Mouse (Mus musculus) stomach, embryonic 16.5 days (tissue): ENCODE results near the gene Tom1l2. TPM values are rescaled to one million over a fixed set of nuclear protein-coding genes. Genes with fewer than 3 reads are reported as not detected.

Experiments
- ATAC-seq: fragments of 200-750 bp; cut with Nextera tagmentation; 2 replicates; pipeline ENCODE4 v1.8.0; 2017; ENCODE audit warnings: moderate number of reproducible peaks, moderate TSS enrichment; ENCODE audit not compliant: insufficient read depth, low FRiP score
- H3K27ac ChIP-seq: fragments of 300-500 bp; sonication (generic); 2 replicates; pipeline ENCODE4 v1.5.1; 2014; ENCODE audit warnings: low read length
- H3K27me3 ChIP-seq: fragments of 300-500 bp; sonication (generic); 2 replicates; pipeline ENCODE4 v1.6.1; 2014; ENCODE audit warnings: low read length, control low read depth, mixed read lengths; ENCODE audit not compliant: control insufficient read depth, insufficient read depth
- H3K36me3 ChIP-seq: fragments of 300-500 bp; sonication (generic); 2 replicates; pipeline ENCODE4 v1.6.1; 2014; ENCODE audit warnings: low read length; ENCODE audit not compliant: control insufficient read depth, insufficient read depth
- H3K4me1 ChIP-seq: fragments of 300-500 bp; sonication (generic); 2 replicates; pipeline ENCODE4 v1.6.1; 2014; ENCODE audit warnings: low read length, control low read depth, mixed read lengths; ENCODE audit not compliant: control insufficient read depth, insufficient read depth
- H3K4me2 ChIP-seq: fragments of 300-500 bp; sonication (generic); 2 replicates; pipeline ENCODE4 v1.6.1; 2014; ENCODE audit warnings: low read depth, low read length, mixed read lengths
- H3K4me3 ChIP-seq: fragments of 300-500 bp; sonication (generic); replicated peaks from 2 replicates; pipeline ENCODE4 v1.5.1; 2014; ENCODE audit warnings: mild to moderate bottlenecking, low read length
- H3K9ac ChIP-seq: fragments of 300-500 bp; sonication (generic); 2 replicates; pipeline ENCODE4 v1.6.1; 2014; ENCODE audit warnings: low read length
- H3K9me3 ChIP-seq: fragments of 300-500 bp; sonication (generic); replicated peaks from 2 replicates; pipeline ENCODE4 v1.6.1; 2016; ENCODE audit warnings: low read length, control low read depth; ENCODE audit not compliant: control insufficient read depth
- WGBS: fragments of 180-500 bp; shearing (Covaris S2); extraction: QIAGEN DNeasy Blood & Tissue Kit; methylation state at CpG from one replicate; pipeline ENCODE4 v1.1.7; 2014; 5-methylcytosine and 5-hydroxymethylcytosine counted together
- polyA plus RNA-seq: library from polyadenylated mRNA; unstranded; fragments of >200 nt; fragmentation: Nextera tagmentation; extraction: Ambion mirVana; gene quantifications from 2 replicates; pipeline ENCODE4 v1.2.1, GENCODE M21; 2015

The Tom1l2 gene
- polyA plus RNA-seq, 1 experiment from 2014 or later = 29.9 TPM

- Histone ChIP-seq H3K4me1 (peaks cover 50% of the 10 kb centered on the region), H3K27me3 (no peaks in the 10 kb centered on the region), H3K27ac (peak overlapping the region; percentile 44; the same call in 1 of the 2 replicates), H3K9me3 (no peaks in the 10 kb centered on the region), H3K36me3 (no peaks in the 10 kb centered on the region), H3K4me3 (no peak overlapping the region), H3K4me2 (no peak overlapping the region), H3K9ac (no peak overlapping the region)
- WGBS = 85% methylated on average over 1 of the region's 1 CpGs
- no peak for ATAC-seq
Measured at GRCm38 (mm10) chr11:60216671-60217070, 136.0 kb downstream of the Tom1l2 start.

- Histone ChIP-seq H3K9me3 (no peaks in the 10 kb centered on the region), H3K4me1 (peaks cover 58% of the 10 kb centered on the region), H3K4me2 (no peak overlapping the region), H3K36me3 (no peaks in the 10 kb centered on the region), H3K9ac (no peak overlapping the region), H3K27me3 (no peaks in the 10 kb centered on the region), H3K27ac (no peak overlapping the region), H3K4me3 (no peak overlapping the region)
- WGBS = 64% methylated on average over 6 of the region's 6 CpGs
- ATAC-seq = no peak
Measured at GRCm38 (mm10) chr11:60213266-60213665, 139.4 kb downstream of the Tom1l2 start.

GRCm38 (mm10) chr11:60211761-60212160, 140.9 kb downstream of the Tom1l2 start:
- Histone ChIP-seq H3K9ac (peak overlapping the region; percentile 51), H3K36me3 (no peaks in the 10 kb centered on the region), H3K4me1 (peaks cover 59% of the 10 kb centered on the region), H3K27me3 (no peaks in the 10 kb centered on the region), H3K9me3 (no peaks in the 10 kb centered on the region), H3K4me2 (no peak overlapping the region), H3K27ac (no peak overlapping the region), H3K4me3 (no peak overlapping the region)
- 59% methylated on average over 12 of the region's 12 CpGs for WGBS
- ATAC-seq = no peak

GRCm38 (mm10) chr11:60211152-60211551, 141.6 kb downstream of the Tom1l2 start:
- Histone ChIP-seq H3K36me3 (no peaks in the 10 kb centered on the region), H3K4me2 (peak overlapping the region; percentile 86), H3K27ac (peak overlapping the region; percentile 88), H3K9ac (peak overlapping the region; percentile 67), H3K9me3 (no peaks in the 10 kb centered on the region), H3K27me3 (no peaks in the 10 kb centered on the region), H3K4me1 (peaks cover 61% of the 10 kb centered on the region), H3K4me3 (no peak overlapping the region)
- WGBS = 59% methylated on average over 3 of the region's 3 CpGs
- ATAC-seq = no peak

GRCm38 (mm10) chr11:60210305-60210724, 142.4 kb downstream of the Tom1l2 start:
- peaks cover 58% of the 10 kb centered on the region for H3K4me1 ChIP-seq

GRCm38 (mm10) chr11:60209933-60210249, 142.8 kb downstream of the Tom1l2 start:
- Histone ChIP-seq H3K9ac (peak overlapping the region; percentile 68), H3K4me2 (peak overlapping the region; percentile 86), H3K27me3 (no peaks in the 10 kb centered on the region), H3K4me1 (peaks cover 58% of the 10 kb centered on the region), H3K9me3 (no peaks in the 10 kb centered on the region), H3K27ac (peak overlapping the region; percentile 83), H3K36me3 (0 out of 2 replicates have a peak, but pooled peaks cover 3% of the 10 kb centered on the region), H3K4me3 (peak overlapping the region; percentile 56)
- whole genome bisulfite sequencing = 11% methylated on average over 2 of the region's 2 CpGs
- no peak for ATAC-seq

More at GRCm38 (mm10) chr11:60210305-60210724, 142.4 kb downstream of the Tom1l2 start:
- Histone ChIP-seq H3K27me3 (no peaks in the 10 kb centered on the region), H3K36me3 (no peaks in the 10 kb centered on the region), H3K27ac (peak overlapping the region; percentile 88), H3K4me3 (peak overlapping the region; percentile 56), H3K4me2 (peak overlapping the region; percentile 86), H3K9ac (peak overlapping the region; percentile 68), H3K9me3 (no peaks in the 10 kb centered on the region)
- WGBS = under 1% methylated on average over 47 of the region's 47 CpGs
- ATAC-seq = peak; percentile 92

GRCm38 (mm10) chr11:60209217-60209932, 143.3 kb downstream of the Tom1l2 start:
- H3K9ac ChIP-seq = peak overlapping the region; percentile 68
- peaks cover 58% of the 10 kb centered on the region for H3K4me1 ChIP-seq
- peak overlapping the region; percentile 86 for H3K4me2 ChIP-seq
- no peaks in the 10 kb centered on the region for H3K27me3 ChIP-seq
- H3K4me3 ChIP-seq = peak overlapping the region; percentile 56
- WGBS = 26% methylated on average over 7 of the region's 7 CpGs
- H3K36me3 ChIP-seq = peaks cover 9% of the 10 kb centered on the region; the same call in 1 of the 2 replicates
- H3K9me3 ChIP-seq = no peaks in the 10 kb centered on the region
- H3K27ac ChIP-seq = peak overlapping the region; percentile 83
- ATAC-seq = peak; percentile 35

- no peaks in the 10 kb centered on the region for H3K27me3 ChIP-seq
- peaks cover 12% of the 10 kb centered on the region; the same call in 1 of the 2 replicates for H3K36me3 ChIP-seq
- peaks cover 58% of the 10 kb centered on the region for H3K4me1 ChIP-seq
- peak overlapping the region; percentile 86 for H3K4me2 ChIP-seq
- H3K9me3 ChIP-seq = no peaks in the 10 kb centered on the region
- no peak for ATAC-seq
- peak overlapping the region; percentile 83 for H3K27ac ChIP-seq
- 22% methylated on average over 4 of the region's 4 CpGs for WGBS
- H3K4me3 ChIP-seq = peak overlapping the region; percentile 56
- H3K9ac ChIP-seq = peak overlapping the region; percentile 68
Measured at GRCm38 (mm10) chr11:60208712-60209111, 144.0 kb downstream of the Tom1l2 start.

GRCm38 (mm10) chr11:60208201-60208600, 144.5 kb downstream of the Tom1l2 start:
- H3K4me2 ChIP-seq = peak overlapping the region; percentile 86
- peak overlapping the region; percentile 83 for H3K27ac ChIP-seq
- no peaks in the 10 kb centered on the region for H3K27me3 ChIP-seq
- peak overlapping the region; percentile 56 for H3K4me3 ChIP-seq
- H3K9ac ChIP-seq = peak overlapping the region; percentile 68
- no peaks in the 10 kb centered on the region for H3K9me3 ChIP-seq
- peaks cover 13% of the 10 kb centered on the region for H3K36me3 ChIP-seq
- 51% methylated on average over 6 of the region's 6 CpGs for WGBS
- ATAC-seq = no peak
- peaks cover 58% of the 10 kb centered on the region for H3K4me1 ChIP-seq
